Mouse (Mus musculus): ENCODE results near the gene St6gal2. TPM values are rescaled to one million over a fixed set of nuclear protein-coding genes. Genes with fewer than 3 reads are reported as not detected.

St6gal2 gene
- total and polyA plus RNA-seq, 3 experiments: not detected

DNA sequence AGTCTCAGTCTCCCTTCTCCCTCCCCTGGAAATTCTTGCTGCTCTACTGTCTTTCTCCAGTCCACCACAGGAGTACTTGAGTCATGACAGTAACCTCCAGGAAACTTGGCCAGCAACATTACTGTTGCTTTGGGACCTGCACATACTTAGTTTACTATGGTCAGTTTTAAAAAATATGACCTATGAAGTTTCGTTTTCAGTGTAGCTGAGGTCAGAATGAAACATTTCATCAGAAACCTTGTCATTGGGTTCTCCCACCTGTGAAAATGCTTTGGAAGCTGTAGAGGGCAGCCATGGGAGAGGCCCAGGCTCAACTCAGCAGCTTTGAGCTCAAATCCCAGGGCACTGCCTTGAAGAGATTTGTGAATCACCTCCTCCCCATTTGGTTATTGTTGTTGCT, 15.0 kb downstream of the St6gal2 start:
- H3K9ac ChIP-seq (ENCODE audit: control insufficient read depth, low read depth, low read length, poor library complexity, severe bottlenecking): no peak overlapping the region
- H3K79me2 ChIP-seq (ENCODE audit: control insufficient read depth, insufficient read depth, low read length, poor library complexity): no peaks in the 10 kb centered on the region
- H3K9me3 ChIP-seq (replicated peaks; ENCODE audit: insufficient read depth, low read length): no peaks in the 10 kb centered on the region
- no peak for TF ChIP-seq CTCF (IDR thresholded peaks at IDR 0.05 in 2 of 3, conservative IDR thresholded peaks at IDR 0.05 in 1 of 3; ENCODE audit: control insufficient read depth in 1 of 3, insufficient read depth in 1 of 3, low read depth in 2 of 3, low read length in 3 of 3, poor library complexity in 1 of 3, severe bottlenecking in 1 of 3)
- TF ChIP-seq ZC3H11A (IDR thresholded peaks at IDR 0.05; ENCODE audit: low read depth, low read length): no peak
- TF ChIP-seq USF2 (IDR thresholded peaks at IDR 0.05; ENCODE audit: borderline replicate concordance in 1 of 2, insufficient read depth in 1 of 2, low read depth in 1 of 2, low read length in 2 of 2): no peak
- TF ChIP-seq ETS1 (IDR thresholded peaks at IDR 0.05; ENCODE audit: low read depth, low read length): no peak
- TF ChIP-seq CHD1 (IDR thresholded peaks at IDR 0.05; ENCODE audit: low read depth, low read length): no peak
- TF ChIP-seq BHLHE40 (IDR thresholded peaks at IDR 0.05; ENCODE audit: borderline replicate concordance, low read depth, low read length): no peak
- no peak for TF ChIP-seq KAT2A (conservative IDR thresholded peaks at IDR 0.05; ENCODE audit: low read depth, low read length)
- TF ChIP-seq MYB (IDR thresholded peaks at IDR 0.05; ENCODE audit: low read depth, low read length): no peak
- no peak for TF ChIP-seq POLR2AphosphoS2 (IDR thresholded peaks at IDR 0.05; ENCODE audit: low read length)
- no peak for TF ChIP-seq MXI1 (IDR thresholded peaks at IDR 0.05; ENCODE audit: low read depth, low read length)
- no peak for TF ChIP-seq ZNF384 (IDR thresholded peaks at IDR 0.05; ENCODE audit: low read depth, low read length)
- no peak for TF ChIP-seq E2F4 (IDR thresholded peaks at IDR 0.05; ENCODE audit: borderline replicate concordance, low read depth, low read length)
- no peak for TF ChIP-seq CHD2 (IDR thresholded peaks at IDR 0.05; ENCODE audit: low read length)
- no peak for TF ChIP-seq POLR2A (IDR thresholded peaks at IDR 0.05; ENCODE audit: control insufficient read depth in 1 of 2, insufficient read depth in 1 of 2, low read depth in 1 of 2, low read length in 2 of 2, poor library complexity in 1 of 2)
- no peak for TF ChIP-seq USF1 (IDR thresholded peaks at IDR 0.05; ENCODE audit: low read depth, low read length)
- TF ChIP-seq SIN3A (IDR thresholded peaks at IDR 0.05; ENCODE audit: low read length): no peak
- no peak for TF ChIP-seq JUND (IDR thresholded peaks at IDR 0.05; ENCODE audit: low read depth, low read length)
- TF ChIP-seq SMC3 (IDR thresholded peaks at IDR 0.05; ENCODE audit: low read depth, low read length): no peak
- TF ChIP-seq TAL1 (IDR thresholded peaks at IDR 0.05; ENCODE audit: low read length): no peak
- no peak for TF ChIP-seq ZMIZ1 (IDR thresholded peaks at IDR 0.05; ENCODE audit: low read depth, low read length)
- H3K27ac ChIP-seq (ENCODE audit: control insufficient read depth, low read depth, low read length): no peak overlapping the region
- H3K27me3 ChIP-seq (ENCODE audit: control insufficient read depth in 1 of 2, insufficient read depth in 2 of 2, low read length in 2 of 2): no peaks in the 10 kb centered on the region
- DNase-seq (ENCODE audit: low read depth, low spot score): no peak
- no peak overlapping the region for H3K4me3 ChIP-seq (ENCODE audit: control insufficient read depth in 1 of 2, insufficient read depth in 1 of 2, low read depth in 2 of 2, low read length in 2 of 2)
- H3K36me3 ChIP-seq (ENCODE audit: control insufficient read depth in 1 of 2, insufficient read depth in 2 of 2, low read length in 2 of 2): no peaks in the 10 kb centered on the region
- H3K4me1 ChIP-seq (ENCODE audit: control insufficient read depth in 1 of 2, insufficient read depth in 2 of 2, low read length in 2 of 2): no peaks in the 10 kb centered on the region

DNA sequence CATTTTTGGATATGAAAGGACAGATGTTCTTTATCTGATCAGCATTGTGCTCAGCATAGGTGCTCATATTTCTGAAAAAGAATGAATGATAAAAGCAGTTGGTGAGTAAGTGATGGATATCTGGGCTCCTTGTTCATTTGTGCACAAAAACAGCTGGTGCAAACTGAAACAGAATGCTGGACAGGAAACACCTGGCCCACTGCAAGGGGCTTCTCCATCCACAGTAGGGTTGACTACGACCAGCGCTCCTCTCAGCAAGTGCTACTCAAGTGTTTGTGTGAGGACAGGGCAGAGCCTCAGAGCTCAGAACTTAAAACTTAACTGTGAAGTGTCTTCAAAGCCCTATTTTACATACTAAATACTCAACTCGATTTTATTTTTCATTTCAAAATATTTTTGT, 22.4 kb downstream of the St6gal2 start:
- Histone ChIP-seq H3K36me3 (ENCODE audit: control insufficient read depth in 1 of 2, insufficient read depth in 2 of 2, low read length in 2 of 2) (no peaks in the 10 kb centered on the region), H3K27me3 (ENCODE audit: control insufficient read depth in 1 of 2, insufficient read depth in 2 of 2, low read length in 2 of 2) (no peaks in the 10 kb centered on the region), H3K27ac (ENCODE audit: control insufficient read depth, low read depth, low read length) (no peak overlapping the region), H3K4me1 (ENCODE audit: control insufficient read depth in 1 of 2, insufficient read depth in 2 of 2, low read length in 2 of 2) (no peaks in the 10 kb centered on the region), H3K9me3 (replicated peaks; ENCODE audit: insufficient read depth, low read length) (no peaks in the 10 kb centered on the region), H3K4me3 (ENCODE audit: control insufficient read depth in 1 of 2, insufficient read depth in 1 of 2, low read depth in 2 of 2, low read length in 2 of 2) (no peak overlapping the region), H3K9ac (ENCODE audit: control insufficient read depth, low read depth, low read length, poor library complexity, severe bottlenecking) (no peak overlapping the region), H3K79me2 (ENCODE audit: control insufficient read depth, insufficient read depth, low read length, poor library complexity) (no peaks in the 10 kb centered on the region)
- no peak for DNase-seq (ENCODE audit: low read depth, low spot score)
- TF ChIP-seq ZC3H11A (IDR thresholded peaks at IDR 0.05; ENCODE audit: low read depth, low read length): no peak
- no peak for TF ChIP-seq JUND (IDR thresholded peaks at IDR 0.05; ENCODE audit: low read depth, low read length)
- no peak for TF ChIP-seq POLR2AphosphoS5 (IDR thresholded peaks at IDR 0.05; ENCODE audit: borderline replicate concordance, low read depth, low read length)
- no peak for TF ChIP-seq MAFK (IDR thresholded peaks at IDR 0.05; ENCODE audit: borderline replicate concordance, low read depth, low read length)
- no peak for TF ChIP-seq SMC3 (IDR thresholded peaks at IDR 0.05; ENCODE audit: low read depth, low read length)
- TF ChIP-seq GATA1 (IDR thresholded peaks at IDR 0.05; ENCODE audit: low read depth, low read length): no peak
- no peak for TF ChIP-seq MEF2A (IDR thresholded peaks at IDR 0.05; ENCODE audit: extremely low read depth, insufficient replicate concordance, low read depth, low read length, poor library complexity, severe bottlenecking)
- no peak for TF ChIP-seq MAX (IDR thresholded peaks at IDR 0.05; ENCODE audit: low read length)
- no peak for TF ChIP-seq NELFE (IDR thresholded peaks at IDR 0.05; ENCODE audit: low read depth, low read length)
- no peak for TF ChIP-seq MXI1 (IDR thresholded peaks at IDR 0.05; ENCODE audit: low read depth, low read length)
- TF ChIP-seq RCOR1 (IDR thresholded peaks at IDR 0.05; ENCODE audit: low read depth, low read length): no peak
- no peak for TF ChIP-seq MYC (IDR thresholded peaks at IDR 0.05; ENCODE audit: low read depth, low read length)
- TF ChIP-seq KAT2A (conservative IDR thresholded peaks at IDR 0.05; ENCODE audit: low read depth, low read length): no peak
- no peak for TF ChIP-seq NRF1 (IDR thresholded peaks at IDR 0.05; ENCODE audit: insufficient read depth, low read depth, low read length, poor library complexity, severe bottlenecking)
- TF ChIP-seq USF1 (IDR thresholded peaks at IDR 0.05; ENCODE audit: low read depth, low read length): no peak
- no peak for TF ChIP-seq E2F4 (IDR thresholded peaks at IDR 0.05; ENCODE audit: borderline replicate concordance, low read depth, low read length)
